Mouse (Mus musculus): ENCODE results near the gene Trpd52l3. TPM values are rescaled to one million over a fixed set of nuclear protein-coding genes. Genes with fewer than 3 reads are reported as not detected.

Trpd52l3 gene
- polyA plus RNA-seq, 1 experiment from 2014 or later: not detected

- DNase-seq (ENCODE audit: low spot score): peak; percentile 25
- WGBS: 9% methylated on average over 7 of the region's 7 CpGs
- Histone ChIP-seq H3K4me2 (ENCODE audit: low read depth, low read length) (peak overlapping the region; percentile 61), H3K27ac (replicated peaks; ENCODE audit: low read depth, low read length) (no peak overlapping the region; the same call in 1 of the 2 replicates), H3K27me3 (ENCODE audit: control insufficient read depth, insufficient read depth, low read length) (no peaks in the 10 kb centered on the region), H3K4me1 (ENCODE audit: control insufficient read depth, insufficient read depth, low read length) (no peaks in the 10 kb centered on the region), H3K9ac (replicated peaks; ENCODE audit: low read length) (peak overlapping the region; percentile 100), H3K9me3 (replicated peaks; ENCODE audit: control insufficient read depth, low read length) (no peaks in the 10 kb centered on the region), H3K36me3 (replicated peaks; ENCODE audit: control insufficient read depth, insufficient read depth, low read depth, low read length) (no peaks in the 10 kb centered on the region), H3K4me3 (ENCODE audit: low read depth, low read length) (peak overlapping the region; percentile 100)
- no peak for ATAC-seq (replicated peaks; ENCODE audit: insufficient number of reproducible peaks, low FRiP score, low TSS enrichment, low read depth)
Observed at GRCm38 (mm10) chr19:30031468-30031931, 27.9 kb downstream of the Trpd52l3 start.

- Histone ChIP-seq H3K4me1 (ENCODE audit: control insufficient read depth, insufficient read depth, low read length) (no peaks in the 10 kb centered on the region), H3K36me3 (replicated peaks; ENCODE audit: control insufficient read depth, insufficient read depth, low read depth, low read length) (no peaks in the 10 kb centered on the region), H3K9me3 (replicated peaks; ENCODE audit: control insufficient read depth, low read length) (no peaks in the 10 kb centered on the region), H3K27ac (replicated peaks; ENCODE audit: low read depth, low read length) (no peak overlapping the region), H3K27me3 (ENCODE audit: control insufficient read depth, insufficient read depth, low read length) (no peaks in the 10 kb centered on the region), H3K4me2 (ENCODE audit: low read depth, low read length) (peak overlapping the region; percentile 61), H3K9ac (replicated peaks; ENCODE audit: low read length) (no peak overlapping the region), H3K4me3 (ENCODE audit: low read depth, low read length) (peak overlapping the region; percentile 100)
- no peak for DNase-seq (ENCODE audit: low spot score)
- WGBS: 79% methylated on average over 3 of the region's 3 CpGs
- no peak for ATAC-seq (replicated peaks; ENCODE audit: insufficient number of reproducible peaks, low FRiP score, low TSS enrichment, low read depth)
Observed at GRCm38 (mm10) chr19:30032206-30032605, 28.6 kb downstream of the Trpd52l3 start.

GRCm38 (mm10) chr19:30035361-30035760 is 31.8 kb downstream of the Trpd52l3 start:
- H3K36me3 ChIP-seq (replicated peaks; ENCODE audit: control insufficient read depth, insufficient read depth, low read depth, low read length): no peaks in the 10 kb centered on the region
- 64% methylated on average over 3 of the region's 3 CpGs for WGBS
- H3K4me2 ChIP-seq (ENCODE audit: low read depth, low read length): no peak overlapping the region
- H3K4me3 ChIP-seq (ENCODE audit: low read depth, low read length): no peak overlapping the region
- no peaks in the 10 kb centered on the region for H3K9me3 ChIP-seq (replicated peaks; ENCODE audit: control insufficient read depth, low read length)
- H3K4me1 ChIP-seq (ENCODE audit: control insufficient read depth, insufficient read depth, low read length): no peaks in the 10 kb centered on the region
- no peak overlapping the region for H3K9ac ChIP-seq (replicated peaks; ENCODE audit: low read length)
- no peak overlapping the region for H3K27ac ChIP-seq (replicated peaks; ENCODE audit: low read depth, low read length)
- no peak for ATAC-seq (replicated peaks; ENCODE audit: insufficient number of reproducible peaks, low FRiP score, low TSS enrichment, low read depth)
- H3K27me3 ChIP-seq (ENCODE audit: control insufficient read depth, insufficient read depth, low read length): no peaks in the 10 kb centered on the region
- DNase-seq (ENCODE audit: low spot score): no peak

- Histone ChIP-seq H3K9ac (replicated peaks; ENCODE audit: low read length) (no peak overlapping the region), H3K4me1 (ENCODE audit: control insufficient read depth, insufficient read depth, low read length) (no peaks in the 10 kb centered on the region)
- 95% methylated on average over 2 of the region's 2 CpGs for WGBS
Observed at GRCm38 (mm10) chr19:30043691-30044090, 40.1 kb downstream of the Trpd52l3 start.

GRCm38 (mm10) chr19:30044630-30045029 is 41.0 kb downstream of the Trpd52l3 start:
- Histone ChIP-seq H3K9me3 (replicated peaks; ENCODE audit: control insufficient read depth, low read length) (no peaks in the 10 kb centered on the region), H3K9ac (replicated peaks; ENCODE audit: low read length) (no peak overlapping the region), H3K36me3 (replicated peaks; ENCODE audit: control insufficient read depth, insufficient read depth, low read depth, low read length) (peaks cover 4% of the 10 kb centered on the region), H3K4me3 (ENCODE audit: low read depth, low read length) (no peak overlapping the region), H3K27ac (replicated peaks; ENCODE audit: low read depth, low read length) (no peak overlapping the region), H3K4me1 (ENCODE audit: control insufficient read depth, insufficient read depth, low read length) (no peaks in the 10 kb centered on the region), H3K4me2 (ENCODE audit: low read depth, low read length) (no peak overlapping the region), H3K27me3 (ENCODE audit: control insufficient read depth, insufficient read depth, low read length) (no peaks in the 10 kb centered on the region)
- no peak for ATAC-seq (replicated peaks; ENCODE audit: insufficient number of reproducible peaks, low FRiP score, low TSS enrichment, low read depth)
- no peak for DNase-seq (ENCODE audit: low spot score)
- WGBS: 88% methylated on average over 1 of the region's 1 CpGs

More at GRCm38 (mm10) chr19:30043691-30044090, 40.1 kb downstream of the Trpd52l3 start:
- no peaks in the 10 kb centered on the region for H3K9me3 ChIP-seq (replicated peaks; ENCODE audit: control insufficient read depth, low read length)
- H3K4me3 ChIP-seq (ENCODE audit: low read depth, low read length): no peak overlapping the region
- no peaks in the 10 kb centered on the region for H3K27me3 ChIP-seq (ENCODE audit: control insufficient read depth, insufficient read depth, low read length)
- ATAC-seq (replicated peaks; ENCODE audit: insufficient number of reproducible peaks, low FRiP score, low TSS enrichment, low read depth) (no peak), DNase-seq (ENCODE audit: low spot score) (no peak)
- H3K36me3 ChIP-seq (replicated peaks; ENCODE audit: control insufficient read depth, insufficient read depth, low read depth, low read length): peaks cover 4% of the 10 kb centered on the region
- no peak overlapping the region for H3K27ac ChIP-seq (replicated peaks; ENCODE audit: low read depth, low read length)
- H3K4me2 ChIP-seq (ENCODE audit: low read depth, low read length): no peak overlapping the region

- no peak for ATAC-seq (replicated peaks; ENCODE audit: insufficient number of reproducible peaks, low FRiP score, low TSS enrichment, low read depth)
- DNase-seq (ENCODE audit: low spot score): peak; percentile 20
- Histone ChIP-seq H3K9me3 (replicated peaks; ENCODE audit: control insufficient read depth, low read length) (no peaks in the 10 kb centered on the region), H3K9ac (replicated peaks; ENCODE audit: low read length) (no peak overlapping the region), H3K4me1 (ENCODE audit: control insufficient read depth, insufficient read depth, low read length) (no peaks in the 10 kb centered on the region), H3K27ac (replicated peaks; ENCODE audit: low read depth, low read length) (no peak overlapping the region), H3K4me2 (ENCODE audit: low read depth, low read length) (no peak overlapping the region), H3K4me3 (ENCODE audit: low read depth, low read length) (no peak overlapping the region), H3K36me3 (replicated peaks; ENCODE audit: control insufficient read depth, insufficient read depth, low read depth, low read length) (peaks cover 4% of the 10 kb centered on the region), H3K27me3 (ENCODE audit: control insufficient read depth, insufficient read depth, low read length) (no peaks in the 10 kb centered on the region)
- WGBS: 55% methylated on average over 1 of the region's 1 CpGs
Observed at GRCm38 (mm10) chr19:30045857-30046256, 42.3 kb downstream of the Trpd52l3 start.

GRCm38 (mm10) chr19:30050584-30050983 is 47.0 kb downstream of the Trpd52l3 start:
- DNase-seq (ENCODE audit: low spot score) (no peak), ATAC-seq (replicated peaks; ENCODE audit: insufficient number of reproducible peaks, low FRiP score, low TSS enrichment, low read depth) (no peak)
- H3K4me2 ChIP-seq (ENCODE audit: low read depth, low read length): no peak overlapping the region
- H3K27ac ChIP-seq (replicated peaks; ENCODE audit: low read depth, low read length): no peak overlapping the region
- H3K4me3 ChIP-seq (ENCODE audit: low read depth, low read length): no peak overlapping the region
- H3K27me3 ChIP-seq (ENCODE audit: control insufficient read depth, insufficient read depth, low read length): no peaks in the 10 kb centered on the region
- no peaks in the 10 kb centered on the region for H3K4me1 ChIP-seq (ENCODE audit: control insufficient read depth, insufficient read depth, low read length)
- 87% methylated on average over 2 of the region's 2 CpGs for WGBS
- H3K9ac ChIP-seq (replicated peaks; ENCODE audit: low read length): no peak overlapping the region
- no peaks in the 10 kb centered on the region; the same call in 1 of the 2 replicates for H3K36me3 ChIP-seq (replicated peaks; ENCODE audit: control insufficient read depth, insufficient read depth, low read depth, low read length)
- H3K9me3 ChIP-seq (replicated peaks; ENCODE audit: control insufficient read depth, low read length): no peaks in the 10 kb centered on the region

GRCm38 (mm10) chr19:30051479-30051878 is 47.9 kb downstream of the Trpd52l3 start:
- H3K4me2 ChIP-seq (ENCODE audit: low read depth, low read length): no peak overlapping the region
- no peak overlapping the region for H3K4me3 ChIP-seq (ENCODE audit: low read depth, low read length)
- no peak for ATAC-seq (replicated peaks; ENCODE audit: insufficient number of reproducible peaks, low FRiP score, low TSS enrichment, low read depth)
- DNase-seq (ENCODE audit: low spot score): no peak
- no peak overlapping the region for H3K27ac ChIP-seq (replicated peaks; ENCODE audit: low read depth, low read length)
- no peak overlapping the region for H3K9ac ChIP-seq (replicated peaks; ENCODE audit: low read length)
- H3K27me3 ChIP-seq (ENCODE audit: control insufficient read depth, insufficient read depth, low read length): no peaks in the 10 kb centered on the region
- no peaks in the 10 kb centered on the region for H3K4me1 ChIP-seq (ENCODE audit: control insufficient read depth, insufficient read depth, low read length)
- H3K9me3 ChIP-seq (replicated peaks; ENCODE audit: control insufficient read depth, low read length): no peaks in the 10 kb centered on the region
- WGBS: 84% methylated on average over 3 of the region's 3 CpGs
- H3K36me3 ChIP-seq (replicated peaks; ENCODE audit: control insufficient read depth, insufficient read depth, low read depth, low read length): no peaks in the 10 kb centered on the region; the same call in 1 of the 2 replicates

Data from embryonic facial prominence, embryonic 11.5 days (tissue).